Mouse (Mus musculus) activated CD4-positive, CD25-positive, alpha-beta regulatory T cell, adult 4 months (primary cell): ENCODE measurements around the gene Mafb. TPM values are rescaled to one million over a fixed set of nuclear protein-coding genes. Genes with fewer than 3 reads are reported as not detected.
A peak's percentile ranks its signal among the peaks of the same experiment; 100 is the strongest.

ENCODE experiments used
- ATAC-seq: one replicate; pipeline ENCODE4 v1.8.0; 2017
- polyA plus RNA-seq, 2 experiments: library from polyadenylated mRNA; unstranded; fragments of 100-300 nt; shearing (Covaris generic); gene quantifications; one replicate each; pipeline ENCODE4 v1.2.1; 2017

The Mafb gene
- polyA plus RNA-seq, result not detected

- ATAC-seq, result peak; percentile 43
Measured at GRCm38 (mm10) chr2:160366980-160367338, at the start of gene Mafb. Gene Mafb (minus strand): TSS chr2:160367065.

DNA sequence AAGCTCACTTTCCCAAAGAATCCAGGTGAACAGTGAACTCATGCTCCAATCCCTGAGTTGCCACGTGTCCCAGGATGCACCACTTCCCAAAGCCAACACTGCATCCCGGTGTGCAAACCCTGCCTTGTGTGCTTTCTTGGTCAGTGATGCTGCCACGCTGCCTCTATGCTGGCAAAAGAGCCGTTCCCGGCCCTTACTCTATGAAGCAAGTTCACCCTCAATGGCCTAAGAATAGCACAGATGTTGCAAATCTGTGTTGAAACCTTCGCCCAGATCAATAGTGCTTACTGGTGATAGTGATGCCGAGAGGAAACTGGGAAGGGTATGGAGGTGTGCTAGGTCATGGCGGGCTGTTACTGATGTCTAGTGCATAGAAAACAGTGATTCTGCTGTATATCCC lies 48.3 kb upstream of the Mafb start:
- no peak for ATAC-seq

GRCm38 (mm10) chr2:160414736-160415135 lies 47.9 kb upstream of the Mafb start:
- no peak for ATAC-seq

GRCm38 (mm10) chr2:160413982-160414381 lies 47.1 kb upstream of the Mafb start:
- peak; percentile 40 for ATAC-seq

DNA sequence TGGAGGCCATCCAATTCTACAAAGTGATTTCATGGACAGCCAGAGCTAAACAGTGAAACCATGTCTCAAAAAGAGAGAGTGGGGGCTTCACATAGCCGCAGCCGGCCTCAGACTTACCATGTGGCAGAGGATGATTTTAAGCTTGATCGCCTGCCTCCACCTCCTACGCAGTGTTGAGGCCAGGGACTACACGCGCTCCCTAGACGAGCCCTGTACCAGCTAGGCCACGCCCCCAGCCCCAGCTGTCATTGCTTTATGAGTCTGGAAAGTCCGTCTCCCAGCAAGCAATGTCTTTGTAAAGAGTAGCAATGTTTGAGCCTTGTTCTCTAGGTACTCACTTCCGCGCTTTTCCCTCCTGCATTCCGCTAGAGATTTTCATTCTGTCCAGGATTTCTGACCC lies 46.2 kb upstream of the Mafb start:
- ATAC-seq, result no peak

DNA sequence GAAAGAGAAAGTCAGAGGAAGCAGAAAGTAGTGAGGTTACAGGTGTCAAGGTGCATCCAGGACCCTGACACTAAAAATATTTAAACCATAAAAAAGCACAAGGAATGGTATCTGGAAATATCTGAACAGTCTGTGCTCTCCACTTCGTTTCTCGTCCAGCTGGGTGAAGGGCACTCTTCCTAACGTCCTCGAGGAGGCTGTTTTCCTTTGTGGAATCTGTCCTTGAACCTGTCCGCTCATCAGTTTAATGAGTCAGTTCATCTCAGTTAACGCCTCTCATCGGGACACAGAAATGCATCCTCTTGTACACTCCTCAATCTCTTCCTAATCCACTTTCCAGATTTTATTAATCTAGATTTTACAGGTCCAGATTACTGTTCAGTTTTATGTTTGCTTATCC lies 44.6 kb upstream of the Mafb start:
- no peak for ATAC-seq

GRCm38 (mm10) chr2:160407720-160408119 lies 40.9 kb upstream of the Mafb start:
- no peak for ATAC-seq

GRCm38 (mm10) chr2:160397747-160398146 lies 30.9 kb upstream of the Mafb start:
- ATAC-seq, result no peak

DNA sequence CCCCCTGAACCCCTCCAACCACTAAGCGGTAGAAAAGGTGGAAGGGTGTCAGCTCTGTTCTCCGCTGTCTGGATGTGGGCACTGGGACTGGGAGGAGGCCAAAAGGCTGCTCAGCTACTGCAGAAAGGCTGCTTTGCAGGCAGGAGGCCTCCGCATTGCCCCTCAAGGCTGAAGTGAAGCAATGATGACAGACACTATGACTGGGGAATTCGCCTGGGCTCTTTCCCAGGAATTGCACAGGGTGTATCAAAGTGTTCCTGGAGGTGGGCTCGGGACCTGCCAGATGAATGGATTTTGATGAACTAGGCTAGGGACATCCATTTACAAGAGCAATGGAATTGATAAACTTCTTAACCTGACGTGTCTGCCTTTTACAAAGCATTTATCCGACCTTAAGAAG lies 27.9 kb upstream of the Mafb start:
- ATAC-seq, result no peak

- ATAC-seq, result no peak
Measured at GRCm38 (mm10) chr2:160392648-160393047, 25.8 kb upstream of the Mafb start.

GRCm38 (mm10) chr2:160388596-160388995 lies 21.7 kb upstream of the Mafb start:
- ATAC-seq, result no peak

DNA sequence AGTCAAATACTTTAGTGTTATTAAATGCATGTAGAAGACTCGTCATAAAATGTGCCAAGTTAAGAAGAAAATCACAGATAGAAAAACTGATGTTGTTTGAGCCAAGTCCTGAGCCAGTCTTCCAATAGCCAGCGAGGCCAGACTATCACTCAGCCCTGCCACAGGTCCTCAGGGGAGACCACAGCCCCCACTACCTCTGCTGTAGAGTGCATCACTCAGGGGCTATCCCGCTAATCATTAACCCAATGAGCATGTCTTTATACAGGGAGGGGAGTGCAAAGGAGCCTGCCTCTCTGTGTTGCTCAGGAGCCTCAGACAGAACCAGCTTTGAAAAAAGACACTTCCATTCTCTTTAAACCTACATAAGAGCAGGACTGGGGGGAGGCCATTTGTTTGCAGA lies 16.6 kb upstream of the Mafb start:
- no peak for ATAC-seq

- ATAC-seq, result no peak
Measured at GRCm38 (mm10) chr2:160378271-160378670, 11.4 kb upstream of the Mafb start.

GRCm38 (mm10) chr2:160376236-160376635 lies 9.4 kb upstream of the Mafb start:
- ATAC-seq, result no peak

GRCm38 (mm10) chr2:160369653-160370420 lies 3.0 kb upstream of the Mafb start:
- ATAC-seq, result no peak

- ATAC-seq, result no peak
Measured at GRCm38 (mm10) chr2:160368422-160369357, 1.8 kb upstream of the Mafb start.

- ATAC-seq, result peak; percentile 46
Measured at GRCm38 (mm10) chr2:160367448-160368208, 763 bp upstream of the Mafb start.

DNA sequence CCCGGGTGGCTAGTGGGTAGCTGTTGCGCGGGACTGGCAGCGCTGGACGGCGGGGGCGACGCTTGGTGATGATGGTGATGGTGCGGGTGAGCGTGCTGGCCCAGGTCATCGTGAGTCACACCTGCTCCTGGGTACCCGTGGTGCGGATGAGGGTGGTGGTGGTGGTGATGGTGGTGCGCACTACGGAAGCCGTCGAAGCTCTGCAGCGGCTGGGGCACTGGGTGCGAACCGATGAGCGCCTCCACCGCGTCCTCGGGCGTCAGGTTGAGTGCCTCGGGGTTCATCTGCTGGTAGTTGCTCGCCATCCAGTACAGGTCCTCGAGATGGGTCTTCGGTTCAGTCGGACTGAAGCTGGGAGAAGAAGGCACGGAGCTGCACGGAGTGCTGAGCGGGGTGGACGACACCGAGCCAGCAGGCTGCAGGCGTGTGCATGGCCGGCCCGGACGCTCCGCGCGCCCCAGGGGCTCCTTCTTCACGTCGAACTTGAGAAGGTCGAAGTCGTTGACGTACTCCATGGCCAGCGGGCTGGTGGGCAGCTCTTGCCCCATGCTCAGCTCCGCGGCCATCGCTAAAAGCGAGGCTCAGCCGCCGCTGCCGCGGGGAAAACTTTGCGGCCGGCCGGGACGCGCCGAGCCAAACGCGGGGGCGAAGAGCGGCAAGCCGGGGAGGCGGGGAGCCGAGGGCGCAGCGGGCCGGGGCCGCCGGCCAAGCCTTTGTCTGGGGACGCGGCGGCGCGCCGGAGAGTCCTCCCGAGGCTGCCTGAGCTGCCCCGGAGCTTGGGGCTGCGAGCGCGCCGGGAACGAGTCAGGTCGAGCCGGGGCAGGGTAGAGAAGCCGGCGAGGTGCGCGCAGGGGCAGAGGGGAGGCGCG lies 520 bp downstream of the Mafb start:
- ATAC-seq, result no peak

GRCm38 (mm10) chr2:160365107-160365911 lies 1.6 kb downstream of the Mafb start:
- no peak for ATAC-seq

DNA sequence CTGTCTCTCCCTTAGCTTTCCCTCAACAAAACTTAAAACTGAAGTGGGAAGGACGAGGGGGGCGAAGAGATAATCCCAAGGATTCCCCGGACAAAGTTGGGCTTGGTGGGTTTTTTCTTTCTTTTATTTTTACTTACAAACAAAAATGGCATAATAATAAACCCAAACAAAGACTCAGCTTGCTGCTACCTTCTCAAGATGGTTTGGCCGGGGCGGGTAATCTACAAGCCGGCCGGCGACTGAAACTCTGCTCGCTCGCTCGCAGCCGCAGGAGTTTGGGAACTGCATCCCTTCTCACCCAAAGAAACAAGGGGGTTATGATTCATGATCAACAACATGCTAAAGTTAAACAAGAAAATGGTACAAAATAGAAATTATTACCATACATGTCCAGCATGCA lies 2.2 kb downstream of the Mafb start:
- no peak for ATAC-seq

- ATAC-seq, result no peak
Measured at GRCm38 (mm10) chr2:160364128-160364650, 2.7 kb downstream of the Mafb start.
